ENCODE assay signal across 38 mouse cellular contexts in the genomic region with DNA sequence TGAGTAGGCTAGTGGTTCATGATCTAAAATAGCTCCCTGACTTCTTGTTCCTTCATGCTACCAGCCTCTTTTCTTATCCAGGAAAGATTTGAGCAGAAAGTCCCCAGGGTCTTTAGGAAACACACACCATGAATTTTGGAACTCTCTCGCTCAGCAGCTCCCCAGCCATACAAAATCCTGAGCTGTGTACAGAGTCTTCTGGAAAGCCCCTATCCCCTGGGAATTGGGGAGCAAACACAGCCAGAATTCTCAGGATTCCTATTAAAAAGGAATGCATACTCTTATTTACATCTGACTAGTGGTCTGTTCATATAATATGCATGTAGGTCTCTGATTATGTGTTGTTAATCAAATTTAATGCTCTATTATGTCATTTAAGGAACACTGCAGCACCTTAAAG. TPM values are rescaled to one million over a fixed set of nuclear protein-coding genes. Genes with fewer than 3 reads are reported as not detected.
DNase-seq lines count a peak whose midpoint lies in the region; ATAC-seq lines count a peak whose summit lies in the region.
"Had no signal": no experiment of that assay in that cellular context is flagged by ENCODE, and none has a peak within 500 bp of the region (broad histone marks: within the 10 kb centered on the region; RNA-seq: fewer than 3 reads in every experiment).

No protein-coding gene starts in this region.

- no peak overlapping the region for H3K27ac ChIP-seq in midbrain, embryonic 14.5 days (replicated peaks; ENCODE audit: low read depth, low read length)
- no peak overlapping the region for H3K27ac ChIP-seq in midbrain, embryonic 13.5 days
- H3K27ac ChIP-seq: embryonic facial prominence, embryonic 15.5 days; forebrain, embryonic 12.5 days; forebrain, embryonic 15.5 days; hindbrain, embryonic 10.5 days; hindbrain, embryonic 14.5 days; hindbrain, postnatal 0 days had no signal

- no peaks in the 10 kb centered on the region for H3K4me1 ChIP-seq in midbrain, embryonic 14.5 days (ENCODE audit: control insufficient read depth, insufficient read depth, low read length)
- H3K4me1 ChIP-seq in midbrain, embryonic 13.5 days (replicated peaks) = no peaks in the 10 kb centered on the region
- H3K4me1 ChIP-seq: forebrain, embryonic 12.5 days; forebrain, embryonic 15.5 days had no signal

- peak; percentile 80 for DNase-seq in heart, adult 11 months
- DNase-seq in heart, postnatal 14 days = no peak
- peak; percentile 20 for DNase-seq in midbrain, embryonic 14.5 days
- peak; percentile 61 for DNase-seq in NIH3T3 (ENCODE audit: low read depth)
- no peak for DNase-seq in frontal cortex, adult 2 months (ENCODE audit: extremely low spot score in 1 of 2, low spot score in 1 of 2)
- DNase-seq: adrenal gland, adult 8-10 months; adrenal gland, postnatal 25 days; cerebellum, adult 11-12 months; cerebellum, adult 8-10 months; cerebellum, postnatal 10 days; cerebellum, postnatal 36 days; embryo, embryonic 11 days; gastrocnemius, postnatal 10 days; gastrocnemius, postnatal 36 days; heart, postnatal 36 days had no signal

- H3K4me2 ChIP-seq in midbrain, embryonic 14.5 days (ENCODE audit: low read length) = no peak overlapping the region
- H3K4me2 ChIP-seq in midbrain, embryonic 13.5 days (replicated peaks) = no peak overlapping the region
- H3K4me2 ChIP-seq: embryonic facial prominence, embryonic 15.5 days; forebrain, embryonic 12.5 days; forebrain, embryonic 15.5 days; heart, embryonic 11.5 days; hindbrain, embryonic 14.5 days had no signal

- WGBS in midbrain, embryonic 14.5 days = 76% methylated on average over 1 of the region's 1 CpGs
- WGBS in midbrain, embryonic 13.5 days = 66% methylated on average over 1 of the region's 1 CpGs

- no peaks in the 10 kb centered on the region for H3K9me3 ChIP-seq in midbrain, embryonic 14.5 days (ENCODE audit: control insufficient read depth, low read length)
- H3K9me3 ChIP-seq in midbrain, embryonic 13.5 days = no peaks in the 10 kb centered on the region
- H3K9me3 ChIP-seq: embryonic facial prominence, embryonic 15.5 days; forebrain, embryonic 12.5 days; forebrain, embryonic 15.5 days; hindbrain, embryonic 10.5 days had no signal

- intact Hi-C loops in heart, postnatal 14 days (cut with DNase I) = no loop called here

- H3K4me3 ChIP-seq in midbrain, embryonic 14.5 days (replicated peaks; ENCODE audit: low read depth, low read length) = no peak overlapping the region
- H3K4me3 ChIP-seq in midbrain, embryonic 13.5 days (replicated peaks) = no peak overlapping the region
- H3K4me3 ChIP-seq: embryonic facial prominence, embryonic 15.5 days; erythroblast, embryonic 14.5 days; forebrain, embryonic 12.5 days; forebrain, embryonic 15.5 days; hindbrain, embryonic 10.5 days had no signal

- H3K36me3 ChIP-seq in midbrain, embryonic 14.5 days (ENCODE audit: control insufficient read depth, insufficient read depth, low read length) = no peaks in the 10 kb centered on the region
- H3K36me3 ChIP-seq in midbrain, embryonic 13.5 days = no peaks in the 10 kb centered on the region
- H3K36me3 ChIP-seq: embryonic facial prominence, embryonic 15.5 days; forebrain, embryonic 12.5 days; forebrain, embryonic 15.5 days; hindbrain, embryonic 10.5 days had no signal

- H3K9ac ChIP-seq in midbrain, embryonic 14.5 days (replicated peaks; ENCODE audit: low read length) = no peak overlapping the region
- H3K9ac ChIP-seq in midbrain, embryonic 13.5 days (replicated peaks) = no peak overlapping the region
- H3K9ac ChIP-seq: embryonic facial prominence, embryonic 15.5 days; forebrain, embryonic 12.5 days; forebrain, embryonic 15.5 days; hindbrain, embryonic 14.5 days had no signal

- no peaks in the 10 kb centered on the region for H3K27me3 ChIP-seq in midbrain, embryonic 14.5 days (ENCODE audit: control insufficient read depth, insufficient read depth, low read length)
- no peaks in the 10 kb centered on the region for H3K27me3 ChIP-seq in midbrain, embryonic 13.5 days
- H3K27me3 ChIP-seq: embryonic facial prominence, embryonic 15.5 days; forebrain, embryonic 12.5 days; forebrain, embryonic 15.5 days had no signal

- no peak for ATAC-seq in midbrain, embryonic 14.5 days (ENCODE audit: low FRiP score, low TSS enrichment)
- no peak for ATAC-seq in midbrain, embryonic 13.5 days
- ATAC-seq: activated CD4-positive, CD25-positive, alpha-beta regulatory T cell, adult 4 months; CD4-positive, CD25-positive, alpha-beta regulatory T cell, adult 4 months; forebrain, embryonic 15.5 days; inflammation-experienced regulatory T-cells, adult 6 months had no signal

RNA-seq across cellular contexts. Expression of a gene that starts 20.7 kb away (rescaled TPM):
- total RNA-seq in heart, postnatal 14 days (2021) = 10 to 100 TPM; 34.1 to 43.8 TPM
- polyA plus RNA-seq in midbrain, embryonic 14.5 days (2014; fragmentation: Nextera tagmentation; extraction: Ambion mirVana) = 9.4 and 13.3 TPM in 2 replicates
- 5.6 and 7.1 TPM in 2 replicates for polyA plus RNA-seq in midbrain, embryonic 13.5 days (2015; fragmentation: Nextera tagmentation; extraction: Ambion mirVana)
- 12.6 and 13.9 TPM in 2 replicates for polyA plus RNA-seq in frontal cortex, adult 2 months (2012; rRNA removed)
- total RNA-seq: granulocyte monocyte progenitor cell, adult 5-6 weeks; MEL had no signal
- polyA plus RNA-seq: activated CD4-positive, CD25-positive, alpha-beta regulatory T cell, adult 4 months; CD4-positive, CD25-positive, alpha-beta regulatory T cell, adult 4 months; inflammation-experienced regulatory T-cells, adult 6 months had no signal

RNA-seq across cellular contexts. Expression of a gene that starts 36.9 kb away (rescaled TPM):
- total RNA-seq in heart, postnatal 14 days (2021) = not detected
- 0.13 TPM in 2 replicates for polyA plus RNA-seq in midbrain, embryonic 14.5 days (2014; fragmentation: Nextera tagmentation; extraction: Ambion mirVana)
- polyA plus RNA-seq in midbrain, embryonic 13.5 days (2015; fragmentation: Nextera tagmentation; extraction: Ambion mirVana) = 0.09 and 0.17 TPM in 2 replicates
- 0.10 and 0.15 TPM in 2 replicates for polyA plus RNA-seq in frontal cortex, adult 2 months (2012; rRNA removed)
- total RNA-seq: adrenal gland, adult 8-10 months; adrenal gland, postnatal 25 days; gastrocnemius, adult 18-20 months; gastrocnemius, postnatal 36 days; granulocyte monocyte progenitor cell, adult 5-6 weeks; heart, adult 8-10 months; heart, postnatal 36 days; hindbrain, postnatal 0 days; MEL had no signal
- polyA plus RNA-seq: activated CD4-positive, CD25-positive, alpha-beta regulatory T cell, adult 4 months; C2C12; CD4-positive, CD25-positive, alpha-beta regulatory T cell, adult 4 months; forebrain, embryonic 12.5 days; heart, embryonic 14.5 days; heart, postnatal 0 days; hindbrain, embryonic 14.5 days; hindbrain, postnatal 0 days; inflammation-experienced regulatory T-cells, adult 6 months had no signal

RNA-seq across cellular contexts. Expression of a gene that starts 46.1 kb away (rescaled TPM):
- total RNA-seq in heart, postnatal 14 days (2021) = not detected
- not detected in 2 replicates for polyA plus RNA-seq in midbrain, embryonic 14.5 days (2014; fragmentation: Nextera tagmentation; extraction: Ambion mirVana)
- not detected in 2 replicates for polyA plus RNA-seq in midbrain, embryonic 13.5 days (2015; fragmentation: Nextera tagmentation; extraction: Ambion mirVana)
- not detected in 2 replicates for polyA plus RNA-seq in frontal cortex, adult 2 months (2012; rRNA removed)
- total RNA-seq: adrenal gland, adult 8-10 months; adrenal gland, postnatal 25 days; gastrocnemius, adult 18-20 months; gastrocnemius, postnatal 10 days; gastrocnemius, postnatal 36 days; granulocyte monocyte progenitor cell, adult 5-6 weeks; heart, adult 8-10 months; heart, postnatal 36 days; hindbrain, postnatal 0 days; MEL had no signal
- polyA plus RNA-seq: activated CD4-positive, CD25-positive, alpha-beta regulatory T cell, adult 4 months; brain, embryonic 14.5 days; C2C12; CD4-positive, CD25-positive, alpha-beta regulatory T cell, adult 4 months; cortical plate, adult 2 months; embryonic facial prominence, embryonic 11.5 days; embryonic facial prominence, embryonic 15.5 days; erythroblast, embryonic 14.5 days; forebrain, embryonic 12.5 days; forebrain, embryonic 15.5 days; heart, embryonic 11.5 days; heart, embryonic 14.5 days; heart, postnatal 0 days; hindbrain, embryonic 10.5 days; hindbrain, embryonic 14.5 days; hindbrain, postnatal 0 days; inflammation-experienced regulatory T-cells, adult 6 months; intestine, embryonic 16.5 days had no signal

Comparison
In these comparisons a context has a peak if more than half of its experiments do, and no peak if none do; other contexts are left out.
1. DNase-seq: peak in heart, adult 11 months (single experiment), midbrain, embryonic 14.5 days (single experiment) and NIH3T3 (single experiment); none in heart, postnatal 14 days (0 of 2) and frontal cortex, adult 2 months (0 of 2).